Mouse (Mus musculus) ES-E14 (cell line): ENCODE results near the gene Kbtbd13. TPM values are rescaled to one million over a fixed set of nuclear protein-coding genes. Genes with fewer than 3 reads are reported as not detected.

ENCODE experiments used
- DNase-seq: peaks from one replicate; pipeline ENCODE4 v3.0.0-alpha.2; 2013; ENCODE audit warnings: low read depth, low spot score
- H3K27ac ChIP-seq: 2 replicates; pipeline ENCODE4 v1.5.1; 2012; ENCODE audit warnings: low read depth, mild to moderate bottlenecking, low read length, moderate library complexity, mixed read lengths; ENCODE audit not compliant: poor library complexity, insufficient read depth, severe bottlenecking
- H3K36me3 ChIP-seq: 2 replicates; pipeline ENCODE4 v1.6.1; 2012; ENCODE audit warnings: mild to moderate bottlenecking, low read length, moderate library complexity, mixed read lengths; ENCODE audit not compliant: control insufficient read depth, poor library complexity, insufficient read depth, severe bottlenecking
- H3K4me1 ChIP-seq, 2 experiments: fragments of 150-350 bp in 1 of 2; sonication (generic) in 1 of 2; 2 replicates each; pipeline ENCODE4 v1.6.1; 2012; ENCODE audit warnings: low read length in 2 of 2, mild to moderate bottlenecking in 1 of 2, mixed read lengths in 1 of 2; ENCODE audit not compliant: control insufficient read depth in 2 of 2, insufficient read depth in 2 of 2, poor library complexity in 1 of 2
- H3K4me3 ChIP-seq, 2 experiments: fragments of 150-350 bp in 1 of 2; sonication (generic) in 1 of 2; 2 replicates each; pipeline ENCODE4 v1.5.1; 2012; ENCODE audit warnings: low read length in 2 of 2, low read depth in 1 of 2, mild to moderate bottlenecking in 1 of 2, mixed read lengths in 1 of 2; ENCODE audit not compliant: insufficient read depth in 1 of 2, poor library complexity in 1 of 2, severe bottlenecking in 1 of 2
- H3K9ac ChIP-seq: 2 replicates; pipeline ENCODE4 v1.6.1; 2012; ENCODE audit warnings: low read depth, mild to moderate bottlenecking, low read length, mixed read lengths; ENCODE audit not compliant: poor library complexity, insufficient read depth, severe bottlenecking
- H3K9me3 ChIP-seq: fragments of 150-350 bp; sonication (generic); 2 replicates; pipeline ENCODE4 v1.6.1; 2012; ENCODE audit warnings: low read depth, mild to moderate bottlenecking, low read length; ENCODE audit not compliant: control insufficient read depth, insufficient read depth
- CHD2 ChIP-seq: IDR thresholded peaks from 2 replicates; pipeline ENCODE4 v1.6.1; 2014; ENCODE audit warnings: mild to moderate bottlenecking, low read depth, low read length, inconsistent platforms
- HCFC1 ChIP-seq: IDR thresholded peaks from 2 replicates; pipeline ENCODE4 v1.6.1; 2012; ENCODE audit warnings: low read length, inconsistent platforms, borderline replicate concordance; ENCODE audit not compliant: insufficient read depth
- MAFK ChIP-seq: IDR thresholded peaks from 2 replicates; pipeline ENCODE4 v1.6.1; 2014; ENCODE audit warnings: mild to moderate bottlenecking, low read depth, low read length, inconsistent platforms; ENCODE audit not compliant: insufficient read depth
- ZC3H11A ChIP-seq: IDR thresholded peaks from 2 replicates; pipeline ENCODE4 v1.6.1; 2012; ENCODE audit warnings: low read depth, mild to moderate bottlenecking, inconsistent platforms, low read length, borderline replicate concordance
- ZNF384 ChIP-seq: IDR thresholded peaks from 2 replicates; pipeline ENCODE4 v1.6.1; 2012; ENCODE audit warnings: low read depth, low read length, inconsistent platforms
- in situ Hi-C, 2 experiments: fragments of 600-800 bp; cut with MboI; formaldehyde crosslinking; loops; one replicate each; pipeline ENCODE4 v1.15.1; 2025; ENCODE audit warnings: low sequenced_read_pairs in 2 of 2, inconsistent platforms in 1 of 2; ENCODE audit not compliant: unreplicated experiment in 2 of 2
- total RNA-seq: library from RNA; depleted of rRNA; stranded (reverse); fragments of 300-350 nt; gene quantifications from 2 replicates; pipeline ENCODE4 v1.2.3, GENCODE M21; 2012

Kbtbd13 gene
- total RNA-seq, 1 experiment = 0.71 TPM

DNA sequence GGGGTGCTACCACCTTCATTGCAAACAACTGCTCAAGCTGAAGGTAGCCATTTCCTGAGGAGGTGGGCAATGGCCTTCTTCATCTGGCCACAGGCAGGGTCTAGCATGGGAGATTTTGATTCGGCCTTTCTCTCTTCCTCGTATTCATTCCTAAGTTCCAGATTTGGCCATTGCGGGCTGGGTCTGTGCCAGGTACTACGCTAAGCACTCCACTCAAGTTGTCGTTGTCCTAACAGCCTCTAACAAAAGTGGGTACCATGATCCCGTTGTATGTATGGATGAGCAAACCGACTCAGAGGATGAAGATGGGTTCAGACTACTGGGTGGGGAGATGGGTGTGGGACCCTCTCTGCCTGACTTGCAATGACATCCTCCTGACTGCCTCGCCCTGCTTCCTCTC is 18.9 kb upstream of the Kbtbd13 start:
- no peak overlapping the region for H3K4me3 ChIP-seq
- H3K4me1 ChIP-seq = no peaks in the 10 kb centered on the region
- no peak for DNase-seq
- no peak overlapping the region for H3K9ac ChIP-seq
- no peaks in the 10 kb centered on the region for H3K9me3 ChIP-seq
- no peak overlapping the region for H3K27ac ChIP-seq
- in situ Hi-C loops = no loop called here
- H3K36me3 ChIP-seq = no peaks in the 10 kb centered on the region
- no peak for TF ChIP-seq ZC3H11A
- no peak for TF ChIP-seq MAFK
- TF ChIP-seq ZNF384 = no peak
- no peak for TF ChIP-seq CHD2
- TF ChIP-seq HCFC1 = no peak

GRCm38 (mm10) chr9:65408871-65409295 is 17.4 kb upstream of the Kbtbd13 start:
- Histone ChIP-seq H3K9me3 (no peaks in the 10 kb centered on the region), H3K4me1 (no peaks in the 10 kb centered on the region), H3K27ac (no peak overlapping the region), H3K36me3 (no peaks in the 10 kb centered on the region), H3K9ac (no peak overlapping the region), H3K4me3 (no peak overlapping the region)
- DNase-seq = no peak
- in situ Hi-C loops = no loop called here
- TF ChIP-seq CHD2 (no peak), MAFK (no peak), ZNF384 (no peak), HCFC1 (no peak), ZC3H11A (no peak)

- Histone ChIP-seq H3K36me3 (no peaks in the 10 kb centered on the region), H3K9ac (no peak overlapping the region), H3K9me3 (no peaks in the 10 kb centered on the region), H3K27ac (no peak overlapping the region), H3K4me1 (no peaks in the 10 kb centered on the region), H3K4me3 (no peak overlapping the region)
- TF ChIP-seq HCFC1 (no peak), ZNF384 (no peak), MAFK (no peak), CHD2 (no peak), ZC3H11A (no peak)
- in situ Hi-C loops = no loop called here
- DNase-seq = no peak
These were observed 16.4 kb upstream of the Kbtbd13 start for GRCm38 (mm10) chr9:65407861-65408260.

DNA sequence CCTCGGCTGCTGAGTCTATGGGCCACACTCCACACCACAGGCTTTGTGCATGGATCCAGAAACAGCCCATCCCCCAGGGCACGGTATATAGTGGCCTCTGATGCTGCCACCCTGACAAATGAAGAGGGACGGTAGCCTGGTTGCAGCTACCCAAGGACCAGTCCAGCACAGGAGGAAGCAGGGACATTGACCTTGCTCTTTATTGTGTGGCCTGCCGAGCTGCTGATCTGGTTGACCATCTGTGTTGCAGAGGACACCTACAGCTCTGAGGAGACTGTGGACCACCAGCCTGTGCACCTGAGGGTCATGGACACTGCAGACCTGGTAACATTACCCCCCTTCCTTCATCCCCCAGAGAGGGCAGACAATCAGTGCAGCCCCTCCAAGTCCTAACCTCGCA is 15.9 kb upstream of the Kbtbd13 start:
- in situ Hi-C loops = no loop called here
- DNase-seq = no peak
- no peak overlapping the region for H3K4me3 ChIP-seq
- no peak overlapping the region for H3K9ac ChIP-seq
- H3K4me1 ChIP-seq = no peaks in the 10 kb centered on the region
- TF ChIP-seq CHD2 (no peak), ZNF384 (no peak)
- H3K27ac ChIP-seq = no peak overlapping the region
- H3K36me3 ChIP-seq = no peaks in the 10 kb centered on the region
- H3K9me3 ChIP-seq = no peaks in the 10 kb centered on the region

DNA sequence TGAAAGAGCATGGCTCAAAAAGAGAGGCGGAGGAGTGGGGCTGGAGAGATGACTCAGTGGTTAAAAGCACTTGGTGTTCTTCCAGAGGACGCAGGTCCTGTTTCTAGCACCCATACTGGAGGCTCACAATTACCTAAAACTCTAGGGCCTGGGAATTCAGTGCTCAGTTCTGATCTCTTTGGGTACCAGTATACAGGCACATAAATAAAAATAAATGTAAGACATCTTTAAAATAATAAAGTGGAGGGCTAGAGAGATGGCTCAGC is 13.7 kb upstream of the Kbtbd13 start:
- no peaks in the 10 kb centered on the region for H3K36me3 ChIP-seq
- H3K4me3 ChIP-seq = no peak overlapping the region
- no peaks in the 10 kb centered on the region for H3K9me3 ChIP-seq
- TF ChIP-seq MAFK (no peak), CHD2 (no peak), HCFC1 (no peak), ZNF384 (no peak), ZC3H11A (no peak)
- no peaks in the 10 kb centered on the region for H3K4me1 ChIP-seq
- in situ Hi-C loops = no loop called here
- no peak for DNase-seq
- H3K27ac ChIP-seq = no peak overlapping the region
- H3K9ac ChIP-seq = no peak overlapping the region
